Mouse (Mus musculus) urinary bladder, adult 2 months (tissue): ENCODE results near the gene Snw1. TPM values are rescaled to one million over a fixed set of nuclear protein-coding genes. Genes with fewer than 3 reads are reported as not detected.
"Not testable (repeated sequence)": the region's sequence is repeated elsewhere in the genome, so short reads cannot be mapped to it uniquely, and the experiment has no call there.

Source experiments
- DNase-seq: peaks from one replicate; pipeline ENCODE4 v3.0.0; 2022; ENCODE audit warnings: low spot score
- polyA plus RNA-seq: library from polyadenylated mRNA; depleted of rRNA; stranded (reverse); fragments of >200 nt; gene quantifications from 2 replicates; pipeline ENCODE4 v1.2.3, GENCODE M21; 2012; rRNA removed

The Snw1 gene
- 52.6 and 53.9 TPM in 2 replicates for polyA plus RNA-seq

DNA sequence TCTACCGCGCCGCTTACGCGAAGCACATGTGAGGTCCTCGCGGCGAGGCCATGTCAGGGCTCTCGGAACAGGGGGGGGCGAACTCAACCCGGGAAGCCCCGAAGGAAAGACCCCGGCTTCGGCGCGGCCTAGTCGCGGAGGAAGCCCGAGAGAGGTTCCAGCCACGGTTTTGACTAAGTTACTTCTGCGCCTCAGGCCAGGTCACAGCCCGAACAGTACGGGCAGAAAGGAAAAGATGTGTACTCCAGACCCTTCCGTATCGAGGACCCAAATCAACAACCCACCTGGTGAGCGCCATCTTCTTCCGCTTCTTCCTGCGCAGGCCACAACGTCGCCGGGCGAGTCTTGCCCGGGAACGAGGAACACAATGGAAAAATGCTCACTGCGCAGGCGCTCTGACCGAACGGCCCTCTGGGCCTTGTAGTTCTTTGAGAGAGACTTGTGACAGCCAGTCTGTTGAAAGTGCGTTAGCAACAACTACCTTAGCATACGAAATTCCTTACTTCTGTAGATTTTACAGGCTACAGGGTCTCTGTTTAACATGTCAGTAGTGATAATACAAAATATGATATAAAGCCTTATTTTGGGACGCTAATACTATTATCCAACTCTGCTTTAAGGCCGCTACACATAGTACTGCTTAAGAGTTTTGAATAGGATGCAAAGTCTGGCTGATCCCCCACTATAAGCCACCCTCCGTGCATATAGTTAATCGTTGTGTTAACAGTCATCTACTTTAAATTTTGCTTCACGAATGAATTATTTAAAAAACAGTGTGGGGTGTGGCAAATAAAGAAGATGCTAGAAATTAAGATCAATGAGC, at the start of gene Snw1:
Gene Snw1, minus strand, starts transcription at position 311 of the 823 bp plus-strand sequence.
- DNase-seq: peak; percentile 79

DNA sequence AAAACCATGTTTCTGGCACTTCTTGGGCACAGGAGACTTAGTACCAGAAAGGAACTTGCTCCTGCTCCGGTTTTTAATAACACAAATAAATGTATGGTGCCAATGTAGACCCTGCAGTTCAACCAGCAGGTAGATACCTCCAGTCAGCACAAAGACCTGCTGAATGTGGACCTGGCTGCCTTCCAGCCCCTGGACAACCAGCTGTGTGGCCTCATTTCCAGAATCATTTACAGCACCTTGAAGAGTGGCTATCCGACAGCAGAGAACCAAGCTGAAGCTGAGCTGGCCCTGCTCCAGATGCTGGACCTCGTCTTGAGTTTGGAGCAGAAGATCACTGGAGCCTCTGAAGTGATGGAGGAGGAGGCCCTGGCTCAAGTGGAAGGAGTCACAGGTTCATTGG, 47.5 kb upstream of the Snw1 start:
- DNase-seq: not testable (repeated sequence)

DNA sequence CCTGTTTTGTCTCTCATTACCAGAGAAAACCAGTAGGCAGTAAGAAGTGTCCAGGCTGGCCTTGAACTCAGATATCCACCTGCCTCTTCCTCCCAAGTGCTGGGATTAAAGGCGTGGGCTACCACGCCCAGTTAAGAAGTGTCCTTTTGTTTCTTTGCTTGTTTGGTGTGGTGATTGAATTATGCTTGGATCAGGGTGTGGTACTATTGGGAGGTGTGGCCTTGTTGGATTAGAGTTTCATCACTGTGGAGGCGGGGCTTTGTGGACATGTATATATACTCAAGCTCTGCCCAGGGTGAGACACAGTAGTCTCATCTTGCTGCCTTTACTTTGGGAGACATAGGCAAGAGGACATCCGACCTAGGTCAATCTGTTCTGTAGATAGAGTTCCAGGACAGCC, 41.9 kb upstream of the Snw1 start, which contains the start of gene Gm8300:
Gene Gm8300, plus strand, starts transcription at position 301 of the 400 bp plus-strand sequence.
- DNase-seq: not testable (repeated sequence)

DNA sequence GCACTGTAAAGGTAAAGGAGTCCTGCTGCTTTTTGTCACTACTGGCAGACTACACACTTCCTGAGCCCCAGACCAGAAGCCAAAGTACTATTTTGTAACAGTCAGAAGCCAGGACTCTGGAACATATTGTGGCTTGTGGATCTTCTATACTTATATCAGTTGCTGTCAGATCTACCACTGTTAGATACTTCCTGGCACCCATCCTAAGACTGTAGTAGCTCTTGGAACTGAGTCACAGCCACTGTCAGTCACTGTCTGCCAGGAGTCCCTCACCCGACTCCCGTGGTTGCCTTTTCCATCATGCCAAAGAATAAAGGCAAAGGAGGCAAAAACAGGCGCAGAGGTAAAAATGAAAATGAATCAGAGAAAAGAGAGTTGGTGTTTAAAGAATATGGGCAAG, 22.3 kb upstream of the Snw1 start, which contains the start of gene Gm5788:
Gene Gm5788, plus strand, starts transcription at position 301 of the 400 bp plus-strand sequence.
- DNase-seq: not testable (repeated sequence)

DNA sequence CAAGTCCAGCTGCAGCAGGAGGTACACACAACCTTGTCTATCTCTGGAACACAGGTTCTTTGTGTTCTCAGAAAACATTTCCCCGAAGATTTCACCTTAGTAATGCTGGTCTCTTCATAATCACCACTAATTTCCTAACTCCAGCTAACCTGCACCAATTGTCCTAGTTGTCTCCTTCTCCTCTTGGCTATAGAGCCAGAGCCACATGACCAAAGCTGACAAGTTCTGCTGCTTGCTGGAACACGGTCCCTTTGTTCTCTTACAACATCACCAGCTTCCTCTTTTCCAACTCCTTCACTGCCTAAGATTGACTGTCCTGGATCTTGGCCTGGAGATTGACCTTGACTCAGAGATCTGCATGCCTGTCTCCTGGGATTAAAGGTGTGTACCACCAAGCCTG, 16.6 kb upstream of the Snw1 start:
- not testable (repeated sequence) for DNase-seq

DNA sequence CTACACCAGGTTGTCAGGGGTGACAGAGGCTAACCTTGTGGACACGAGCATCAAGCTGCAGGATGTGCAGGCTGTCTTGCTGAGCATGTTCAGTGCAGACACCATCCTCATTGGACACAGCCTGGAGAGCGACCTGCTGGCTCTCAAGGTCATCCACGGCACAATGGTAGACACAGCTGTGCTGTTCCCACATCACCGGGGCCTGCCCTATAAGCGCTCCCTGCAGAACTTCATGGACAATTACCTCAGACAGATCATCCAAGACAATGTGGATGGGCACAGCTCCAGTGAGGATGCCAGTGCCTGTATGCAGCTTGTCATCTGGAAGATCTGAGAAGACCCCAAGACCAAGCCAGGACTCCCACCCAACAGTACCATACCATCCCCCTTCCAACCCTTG, 10.4 kb upstream of the Snw1 start:
- DNase-seq: not testable (repeated sequence)

DNA sequence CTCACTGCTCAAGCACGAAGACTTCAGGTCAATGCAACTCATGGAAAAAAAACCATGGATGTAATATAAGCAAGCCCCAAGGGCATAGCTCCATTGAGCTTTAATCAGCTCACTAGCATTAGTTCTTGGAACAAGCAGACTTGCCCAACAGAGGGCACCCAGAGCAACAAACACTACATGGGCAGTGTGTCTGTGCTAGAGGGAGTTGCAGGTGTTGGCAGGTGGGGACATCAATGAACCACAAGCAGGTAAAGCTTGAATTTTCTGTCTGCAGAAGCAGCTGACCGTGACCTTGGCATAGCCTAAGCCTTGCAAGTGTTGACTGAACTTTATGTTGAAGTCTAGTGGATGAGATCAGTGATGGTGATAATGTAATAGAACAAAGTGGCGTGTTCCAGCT, 2.7 kb upstream of the Snw1 start:
- no peak for DNase-seq

DNA sequence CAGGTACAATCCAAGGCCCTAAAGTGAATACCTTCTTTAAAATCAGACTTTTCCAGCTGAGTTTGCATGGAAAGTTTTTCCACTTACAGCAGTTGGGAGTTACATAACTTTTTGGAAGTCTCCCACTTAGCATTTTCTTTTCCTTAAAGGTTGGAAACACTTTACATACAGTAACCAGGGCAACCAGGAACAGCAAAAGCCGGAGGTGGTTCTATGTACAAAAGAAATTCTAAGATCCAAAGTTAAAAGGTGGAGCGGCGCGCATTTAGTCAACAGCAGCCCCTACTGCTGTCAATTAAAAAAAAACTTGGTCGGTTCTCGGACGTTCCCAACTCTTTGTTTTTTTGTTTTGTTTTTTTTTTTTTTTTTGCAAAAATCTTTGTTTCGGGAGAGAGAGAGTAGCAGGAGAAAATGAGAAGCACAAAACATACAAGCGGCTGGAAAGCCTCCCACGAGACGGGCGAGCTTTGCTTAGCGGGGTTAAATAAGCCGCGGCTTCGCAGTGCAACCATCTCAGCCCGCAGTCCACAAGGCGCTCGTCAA, 582 bp downstream of the Snw1 start:
- DNase-seq: no peak

DNA sequence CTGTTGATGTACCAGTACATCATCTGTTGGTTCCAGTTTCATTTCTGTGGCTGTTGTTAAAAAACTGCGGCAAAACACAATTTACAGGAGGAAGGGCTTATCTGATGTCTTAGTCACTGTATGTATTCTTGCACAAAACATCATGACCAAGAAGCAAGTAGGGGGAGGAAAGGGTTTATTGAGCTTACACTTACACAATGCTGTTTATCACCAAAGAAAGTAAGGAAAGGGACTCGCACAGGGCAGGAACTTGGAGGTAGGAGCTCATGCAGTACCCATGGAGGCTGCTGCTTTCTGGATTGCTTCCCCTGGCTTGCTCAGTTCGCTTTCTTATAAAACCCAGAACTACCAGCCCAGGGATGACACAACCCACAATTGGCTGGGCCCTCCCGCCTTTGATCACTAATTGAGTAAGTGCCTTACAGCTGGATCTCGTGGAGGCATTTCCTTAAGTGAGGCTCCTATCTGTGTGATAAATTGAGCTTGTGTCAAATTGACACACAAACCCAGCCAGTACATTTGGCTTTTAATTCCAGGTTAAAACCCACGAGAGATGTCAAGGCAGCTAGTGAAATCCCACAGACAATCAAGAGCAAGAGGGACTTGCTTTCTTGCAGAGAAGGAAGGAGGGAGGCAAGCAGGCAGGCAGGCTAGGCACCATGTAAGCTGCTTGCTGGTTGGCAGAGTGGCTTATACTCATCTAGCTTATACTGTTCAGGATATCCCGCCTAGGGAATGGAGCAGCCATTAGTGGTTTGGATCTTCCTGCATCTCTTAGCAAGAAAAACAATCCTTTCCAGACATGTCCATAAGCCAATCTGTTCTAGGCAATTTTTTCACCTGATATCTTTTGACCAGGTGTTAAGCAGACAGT, 1.6 kb downstream of the Snw1 start:
- no peak for DNase-seq

DNA sequence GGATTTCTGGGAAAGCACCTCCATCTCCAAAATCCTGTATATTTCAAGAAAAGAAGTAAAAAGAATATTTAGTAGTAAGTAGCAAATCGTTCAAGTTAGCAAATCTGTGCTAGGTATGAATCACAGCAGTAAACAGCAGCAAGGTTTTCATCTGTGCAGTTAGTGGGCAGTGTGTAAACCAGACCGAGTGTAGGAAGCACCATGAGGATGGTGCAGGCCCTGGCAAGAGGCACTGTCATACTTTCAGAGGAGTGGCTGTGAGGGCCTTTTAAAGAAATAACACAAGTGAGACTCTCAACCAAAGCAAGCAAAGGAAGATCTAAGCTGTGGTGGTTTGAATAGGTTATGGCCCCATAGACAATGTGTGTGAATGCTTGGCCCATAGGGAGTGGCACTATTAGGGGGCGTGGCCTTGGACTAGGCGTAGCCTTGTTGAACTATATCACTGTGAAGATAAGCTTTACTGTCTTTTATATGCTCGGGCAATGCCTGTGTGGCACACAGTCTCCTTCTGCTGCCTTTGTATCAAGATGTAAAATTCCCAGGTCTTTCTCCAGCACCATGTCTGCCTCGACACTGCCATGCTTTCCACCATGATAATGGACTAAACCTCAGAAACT, 7.3 kb downstream of the Snw1 start:
- DNase-seq: no peak

DNA sequence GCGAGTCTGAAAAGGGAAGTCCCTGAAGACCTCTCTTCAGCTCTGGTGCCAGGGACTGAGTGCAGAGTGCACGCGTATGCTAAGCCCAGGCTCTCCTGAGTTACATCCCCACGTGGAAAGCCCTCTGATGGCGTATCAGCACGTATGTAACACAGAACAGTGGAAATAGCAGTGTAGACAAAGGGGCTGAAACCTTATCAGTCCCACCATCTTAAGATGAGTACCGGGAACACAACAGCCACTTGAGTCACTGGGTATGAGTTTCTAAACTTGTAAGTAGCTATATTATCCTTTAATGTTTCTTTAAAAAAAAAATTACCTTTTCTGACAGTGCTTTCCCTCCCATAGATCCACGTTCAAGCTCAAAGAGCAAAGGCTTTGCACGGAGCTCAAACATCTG, 22.6 kb downstream of the Snw1 start:
- no peak for DNase-seq

DNA sequence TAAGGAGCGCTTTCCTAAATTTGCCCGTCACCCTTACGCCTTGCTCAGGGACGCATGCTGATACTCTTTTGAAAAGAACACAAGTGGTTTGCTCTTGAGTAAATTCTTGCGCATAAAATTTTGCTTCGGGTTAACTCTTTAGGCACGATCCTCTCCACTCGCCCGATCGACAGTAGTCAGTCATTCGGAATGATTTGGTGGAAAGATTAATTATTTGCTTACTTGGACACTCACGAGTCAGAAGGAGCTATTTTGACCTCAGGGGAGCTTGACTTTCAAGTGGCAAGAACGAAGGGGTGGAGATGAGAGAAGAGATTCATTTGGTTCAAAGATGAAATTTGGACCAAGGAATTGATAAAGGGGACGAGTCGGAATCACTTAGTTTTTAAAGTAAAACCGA, 27.9 kb downstream of the Snw1 start:
- DNase-seq: no peak

DNA sequence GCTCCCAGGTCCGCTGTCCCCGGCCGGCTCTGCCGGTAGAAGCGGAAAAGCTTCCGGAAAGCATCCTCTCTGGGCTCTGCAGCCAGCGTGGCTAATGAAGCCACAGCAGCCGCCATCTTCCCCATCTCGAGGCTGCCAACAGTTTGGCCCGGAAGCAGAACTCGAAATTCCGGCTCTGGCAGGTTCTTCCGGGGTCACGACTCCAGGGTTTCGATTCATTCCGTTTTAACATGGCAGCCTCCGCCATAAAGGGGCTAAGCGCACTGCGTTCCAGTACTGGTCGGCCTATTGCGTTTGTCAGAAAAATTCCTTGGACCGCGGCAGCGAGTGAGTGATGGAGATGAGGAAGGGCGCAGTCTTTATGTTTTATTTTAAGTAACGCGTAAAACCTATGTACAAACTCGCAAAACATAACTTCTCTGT, 28.4 kb downstream of the Snw1 start, which contains the start of the genes Slirp and Alkbh1:
Gene Slirp, plus strand, starts transcription at position 197 of the 423 bp plus-strand sequence.
Gene Alkbh1, minus strand, starts transcription at position 318 of the 423 bp plus-strand sequence.
- DNase-seq: peak; percentile 74

DNA sequence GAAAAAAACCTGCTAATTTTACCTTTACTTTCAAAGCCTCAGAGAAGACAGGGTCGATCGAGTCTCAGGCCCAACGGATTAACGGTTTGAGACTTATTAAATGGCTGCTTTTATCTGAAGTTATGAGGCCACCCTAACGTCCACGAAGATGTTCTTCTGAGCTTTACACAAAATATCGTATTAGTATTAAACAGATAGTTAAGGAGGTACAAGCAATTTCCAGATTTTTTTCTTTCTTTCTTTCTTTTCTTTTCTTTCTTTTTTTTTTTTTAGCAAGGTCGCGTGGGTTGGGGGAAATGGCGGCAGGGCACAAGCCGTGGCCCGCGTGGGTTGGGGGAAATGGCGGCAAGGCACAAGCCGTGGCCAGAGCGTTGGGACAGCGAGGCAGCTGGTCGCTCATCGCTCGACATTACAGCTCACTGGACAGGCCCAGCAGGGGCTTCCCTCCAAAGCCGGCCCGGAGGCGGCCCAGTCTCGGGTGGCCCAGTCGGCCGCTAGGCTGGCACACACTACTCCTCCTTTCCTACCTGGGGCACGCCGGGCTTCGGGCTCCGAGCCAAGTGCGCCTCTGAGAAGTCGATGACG, 28.9 kb downstream of the Snw1 start:
- DNase-seq: no peak

DNA sequence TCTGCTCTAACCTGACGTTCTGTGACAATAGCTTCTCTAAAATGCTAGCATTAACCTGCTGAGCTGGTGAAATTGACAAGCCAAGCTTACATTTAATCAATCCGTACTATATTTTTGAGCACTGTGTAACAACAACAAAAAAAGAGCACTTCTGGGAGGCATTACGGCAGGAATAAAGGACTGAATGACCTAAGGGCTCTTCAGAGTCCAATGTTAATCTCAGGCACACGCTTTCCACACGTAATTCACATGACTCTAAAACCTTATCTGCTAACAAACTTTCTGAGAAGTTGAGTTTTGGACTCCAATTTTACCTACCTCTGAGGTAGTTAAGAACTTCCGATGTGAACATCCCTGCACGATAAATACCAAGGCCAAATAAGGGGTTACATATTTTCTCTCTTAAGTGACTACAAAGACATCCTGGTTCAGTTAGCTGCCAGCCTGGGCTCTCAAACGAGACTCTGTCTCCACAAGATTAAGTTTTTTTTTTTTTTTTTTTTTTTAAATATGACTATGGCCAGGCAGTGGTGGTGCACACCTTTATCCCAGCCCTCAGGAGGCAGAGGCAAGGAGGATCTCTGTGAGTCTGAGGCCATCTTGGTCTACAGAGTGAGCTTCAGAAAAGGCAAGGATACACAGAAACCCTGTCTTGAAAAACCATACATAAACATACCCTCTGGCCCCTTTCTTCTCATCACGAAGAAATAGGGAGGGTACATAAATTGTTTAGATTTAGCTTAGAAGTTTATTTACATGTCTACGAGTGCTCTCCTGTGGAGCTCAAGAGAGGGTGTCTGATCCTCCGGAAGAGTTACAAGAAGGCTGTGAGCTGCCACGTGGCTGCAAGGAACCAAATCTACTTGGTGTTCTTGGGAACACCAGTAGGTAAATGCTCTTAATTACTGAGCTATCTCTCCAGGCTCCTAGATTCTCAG, 29.6 kb downstream of the Snw1 start:
- DNase-seq: no peak

DNA sequence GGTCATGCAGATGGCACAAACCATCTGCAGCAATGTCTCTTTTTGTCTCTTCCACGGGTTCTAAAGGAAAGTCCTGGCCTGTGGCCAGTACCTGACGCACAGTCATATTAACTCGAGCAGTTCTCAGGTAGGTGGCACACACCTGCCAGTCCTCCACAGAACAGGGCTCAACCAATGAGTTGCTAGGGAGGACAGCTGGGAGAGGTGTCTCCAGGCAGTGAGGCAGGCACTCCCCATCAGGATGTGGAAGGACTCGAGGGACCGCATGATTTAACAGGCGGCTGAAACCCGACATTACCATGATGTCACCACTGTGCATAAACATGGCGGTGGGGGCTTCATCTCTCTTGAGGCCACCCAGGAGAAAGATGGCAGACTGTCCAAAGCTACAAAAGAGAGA, 43.2 kb downstream of the Snw1 start:
- DNase-seq: no peak

DNA sequence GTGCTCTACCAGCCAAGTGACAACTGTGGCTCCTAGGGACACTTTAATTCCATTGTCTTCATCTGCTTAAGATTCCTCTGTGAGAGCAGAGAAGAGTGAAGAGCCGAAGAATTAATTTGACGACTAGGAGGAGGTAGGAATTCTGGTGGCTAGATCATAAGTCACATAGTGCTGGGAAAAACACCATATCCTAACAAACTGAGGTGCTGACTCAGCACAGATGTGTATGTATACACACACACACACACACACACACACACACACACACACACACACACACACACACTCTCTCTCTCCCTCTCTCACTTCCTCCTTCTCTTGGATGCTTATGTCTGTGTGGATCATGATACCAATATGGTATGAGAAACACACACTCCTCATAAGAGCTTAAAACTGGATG, 43.8 kb downstream of the Snw1 start:
- DNase-seq: no peak

DNA sequence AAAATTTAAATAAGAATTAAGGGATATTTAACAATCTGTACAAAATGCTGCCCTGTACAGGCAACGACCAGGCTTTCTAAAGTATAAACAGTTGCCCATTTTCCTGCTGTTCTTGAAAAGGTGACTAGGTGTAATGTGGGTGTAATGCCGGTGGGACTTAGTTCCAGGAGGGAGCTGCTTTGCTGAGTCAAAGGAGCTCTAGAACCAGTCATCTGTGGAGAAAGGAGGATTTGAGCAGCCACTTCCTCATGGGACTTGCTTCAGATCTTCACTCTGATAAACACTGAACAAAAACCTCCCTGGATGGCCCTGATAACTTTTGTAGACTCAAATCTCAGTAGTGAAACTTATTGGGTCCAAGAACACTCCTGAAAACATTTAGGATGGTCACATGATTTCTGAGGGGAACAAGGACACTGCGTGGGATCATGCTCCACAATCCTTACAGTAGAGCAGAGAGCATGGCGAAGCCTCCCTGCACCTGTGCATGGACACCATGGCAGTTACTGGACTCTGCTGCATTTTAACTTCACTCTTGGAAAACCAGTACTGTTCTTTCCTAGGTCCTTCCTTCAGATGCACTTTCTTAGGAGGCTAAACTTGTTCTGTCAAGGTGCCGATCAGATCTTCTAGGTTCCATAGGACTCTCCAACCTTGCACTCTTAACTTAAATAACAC, 45.6 kb downstream of the Snw1 start:
- no peak for DNase-seq

DNA sequence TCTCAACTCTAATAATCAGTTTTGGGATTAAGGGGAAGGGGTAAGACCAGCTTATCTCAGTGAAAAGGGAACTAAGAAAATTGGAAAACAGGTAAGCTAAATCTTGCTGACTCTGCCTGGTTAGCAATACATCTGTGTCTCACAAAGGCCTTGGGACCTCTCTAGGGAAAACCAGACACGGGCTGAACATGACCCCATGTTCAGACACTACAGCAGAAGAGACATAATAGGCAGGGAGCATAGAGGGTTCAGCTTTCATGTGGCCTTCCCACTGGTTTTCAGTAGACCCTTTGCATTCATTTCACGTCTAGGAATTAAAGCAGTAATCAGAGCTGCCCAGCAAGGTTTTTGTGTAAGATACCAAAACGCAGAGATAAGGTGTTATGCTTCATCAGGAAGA, 47.6 kb downstream of the Snw1 start:
- DNase-seq: no peak

DNA sequence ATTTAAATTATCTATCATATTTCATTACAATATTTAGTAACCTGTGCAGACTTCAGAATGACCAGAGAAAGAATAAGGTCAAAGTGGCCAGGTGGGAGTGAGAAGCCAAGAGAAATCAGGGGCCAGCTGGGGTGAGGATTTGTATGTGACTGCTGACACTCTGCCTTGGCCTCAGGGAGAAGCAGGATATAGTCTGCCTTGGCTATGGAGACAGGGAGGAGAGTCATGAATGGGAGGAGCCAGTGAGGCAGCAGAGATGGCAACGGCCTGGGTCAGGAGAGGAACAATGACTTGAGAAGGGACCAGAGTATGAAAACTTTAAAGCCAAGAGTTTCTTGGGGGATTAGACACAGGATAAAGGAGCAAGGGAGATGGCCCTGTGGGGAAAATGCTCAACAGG, 48.4 kb downstream of the Snw1 start:
- no peak for DNase-seq
